Mouse (Mus musculus) retina, postnatal 1 day (tissue): Measurements from ENCODE around the gene Dnajc22.

Experiments
- DNase-seq: peaks from one replicate; pipeline ENCODE4 v3.0.0-alpha.2; 2012

Dnajc22 gene

GRCm38 (mm10) chr15:99087253-99088075 lies 5.5 kb upstream of the Dnajc22 start, which contains the start of gene C1ql4:
C1ql4 (minus strand) TSS chr15:99087817.
- DNase-seq = peak; percentile 58

GRCm38 (mm10) chr15:99088292-99088691 lies 4.7 kb upstream of the Dnajc22 start:
- DNase-seq = peak; percentile 91

- DNase-seq = peak; percentile 24
These were observed 3.9 kb upstream of the Dnajc22 start for GRCm38 (mm10) chr15:99089069-99089468.

GRCm38 (mm10) chr15:99093291-99094258 lies 605 bp downstream of the Dnajc22 start:
- peak; percentile 82 for DNase-seq

GRCm38 (mm10) chr15:99094631-99095270 lies 1.8 kb downstream of the Dnajc22 start:
- DNase-seq = peak; percentile 66

- DNase-seq = no peak
These were observed 2.4 kb downstream of the Dnajc22 start for GRCm38 (mm10) chr15:99095356-99095755.

GRCm38 (mm10) chr15:99096061-99096793 lies 3.3 kb downstream of the Dnajc22 start:
- DNase-seq = no peak

- peak; percentile 66 for DNase-seq
These were observed 4.0 kb downstream of the Dnajc22 start for GRCm38 (mm10) chr15:99096831-99097500.

GRCm38 (mm10) chr15:99097840-99098492 lies 5.0 kb downstream of the Dnajc22 start:
- DNase-seq = peak; percentile 78

GRCm38 (mm10) chr15:99098493-99098861 lies 5.5 kb downstream of the Dnajc22 start:
- peak; percentile 46 for DNase-seq

- DNase-seq = peak; percentile 77
These were observed 6.2 kb downstream of the Dnajc22 start for GRCm38 (mm10) chr15:99099139-99099556.

- no peak for DNase-seq
These were observed 7.0 kb downstream of the Dnajc22 start for GRCm38 (mm10) chr15:99099984-99100383.

- no peak for DNase-seq
These were observed 12.3 kb downstream of the Dnajc22 start for GRCm38 (mm10) chr15:99105238-99105637.

- DNase-seq = no peak
These were observed 14.9 kb downstream of the Dnajc22 start for GRCm38 (mm10) chr15:99107866-99108265.

GRCm38 (mm10) chr15:99111139-99111538 lies 18.2 kb downstream of the Dnajc22 start:
- DNase-seq = no peak

- DNase-seq = no peak
These were observed 18.8 kb downstream of the Dnajc22 start for GRCm38 (mm10) chr15:99111809-99112208.

- no peak for DNase-seq
These were observed 19.9 kb downstream of the Dnajc22 start for GRCm38 (mm10) chr15:99112843-99113395.

- peak; percentile 58 for DNase-seq
These were observed 20.5 kb downstream of the Dnajc22 start for GRCm38 (mm10) chr15:99113396-99113975.

GRCm38 (mm10) chr15:99114312-99115064 lies 21.5 kb downstream of the Dnajc22 start:
- DNase-seq = no peak

GRCm38 (mm10) chr15:99115065-99115423 lies 22.1 kb downstream of the Dnajc22 start:
- DNase-seq = no peak
